Mouse (Mus musculus) CH12.LX (cell line): ENCODE results near the gene Jtb. TPM values are rescaled to one million over a fixed set of nuclear protein-coding genes. Genes with fewer than 3 reads are reported as not detected.

Experiments used
- DNase-seq: peaks from one replicate; pipeline ENCODE4 v3.0.0-alpha.2; 2013; ENCODE audit errors: extremely low read depth
- H3K27ac ChIP-seq: 2 replicates; pipeline ENCODE4 v1.5.1; 2012; ENCODE audit warnings: low read depth, mild to moderate bottlenecking, control low read depth, moderate library complexity; ENCODE audit not compliant: insufficient read depth
- H3K27me3 ChIP-seq: replicated peaks from 2 replicates; pipeline ENCODE3; 2012; ENCODE audit warnings: inconsistent platforms
- H3K36me3 ChIP-seq, 2 experiments: replicated peaks in 1 of 2; 2 replicates each; pipeline versions ENCODE3 to v1.6.1; 2012; ENCODE audit warnings: inconsistent platforms in 1 of 2, low read length in 1 of 2, mild to moderate bottlenecking in 1 of 2, mixed read lengths in 1 of 2, moderate library complexity in 1 of 2; ENCODE audit not compliant: control insufficient read depth in 1 of 2, insufficient read depth in 1 of 2
- H3K4me1 ChIP-seq, 2 experiments: 2 replicates each; pipeline ENCODE4 v1.6.1; 2012; ENCODE audit warnings: inconsistent platforms in 1 of 2, moderate library complexity in 1 of 2; ENCODE audit not compliant: insufficient read depth in 2 of 2, control insufficient read depth in 1 of 2
- H3K4me2 ChIP-seq: 2 replicates; pipeline ENCODE4 v1.6.1; 2012; ENCODE audit warnings: low read depth, mild to moderate bottlenecking, control low read depth; ENCODE audit not compliant: poor library complexity, insufficient read depth, severe bottlenecking
- H3K4me3 ChIP-seq, 3 experiments: fragments of 150-350 bp in 1 of 3; sonication (generic) in 1 of 3; replicated peaks in 1 of 3; 2 replicates each; pipeline versions ENCODE3 to v1.5.1; 2011 to 2012; ENCODE audit warnings: low read depth in 2 of 3, low read length in 2 of 3, mild to moderate bottlenecking in 2 of 3, moderate library complexity in 2 of 3, control low read depth in 1 of 3, improper control_type of control experiment in 1 of 3, inconsistent platforms in 1 of 3, mixed read lengths in 1 of 3; ENCODE audit not compliant: poor library complexity in 1 of 3
- H3K79me2 ChIP-seq: replicated peaks from 2 replicates; pipeline ENCODE4 v1.6.1; 2012; ENCODE audit warnings: mild to moderate bottlenecking, moderate library complexity; ENCODE audit not compliant: control insufficient read depth, poor library complexity, insufficient read depth, severe bottlenecking; ENCODE audit errors: extremely low read depth
- H3K9ac ChIP-seq: 2 replicates; pipeline ENCODE4 v1.6.1; 2012; ENCODE audit warnings: low read depth, mild to moderate bottlenecking, control low read depth, moderate library complexity; ENCODE audit not compliant: insufficient read depth
- H3K9me3 ChIP-seq: replicated peaks from 2 replicates; pipeline ENCODE3; 2012; ENCODE audit warnings: low read length, inconsistent platforms, mixed read lengths
- BHLHE40 ChIP-seq: IDR thresholded peaks from 2 replicates; pipeline ENCODE4 v1.6.1; 2011; ENCODE audit warnings: mild to moderate bottlenecking, low read depth, low read length, improper control_type of control experiment
- CHD1 ChIP-seq: IDR thresholded peaks from 2 replicates; pipeline ENCODE4 v1.6.1; 2012; ENCODE audit warnings: low read depth, low read length, improper control_type of control experiment, inconsistent platforms
- CHD2 ChIP-seq: IDR thresholded peaks from 2 replicates; pipeline ENCODE4 v1.6.1; 2011; ENCODE audit warnings: low read length, improper control_type of control experiment
- CTCF ChIP-seq, 2 experiments: IDR thresholded peaks in 1 of 2; conservative IDR thresholded peaks in 1 of 2; 2 replicates each; pipeline ENCODE4 v1.5.1; 2011 to 2012; ENCODE audit warnings: low read depth in 2 of 2, low read length in 2 of 2, improper control_type of control experiment in 1 of 2, inconsistent platforms in 1 of 2, mild to moderate bottlenecking in 1 of 2, moderate library complexity in 1 of 2
- E2F4 ChIP-seq: IDR thresholded peaks from 2 replicates; pipeline ENCODE4 v1.6.1; 2011; ENCODE audit warnings: low read depth, low read length, improper control_type of control experiment; ENCODE audit not compliant: insufficient replicate concordance
- ELF1 ChIP-seq: IDR thresholded peaks from 2 replicates; pipeline ENCODE4 v1.6.1; 2014; ENCODE audit warnings: low read depth, mild to moderate bottlenecking, inconsistent platforms, low read length, improper control_type of control experiment
- EP300 ChIP-seq: IDR thresholded peaks from 2 replicates; pipeline ENCODE4 v1.6.1; 2011; ENCODE audit warnings: low read length, improper control_type of control experiment
- ETS1 ChIP-seq: conservative IDR thresholded peaks from 2 replicates; pipeline ENCODE4 v1.6.1; 2012; ENCODE audit warnings: low read depth, mild to moderate bottlenecking, inconsistent platforms, low read length, improper control_type of control experiment, moderate library complexity
- GABPA ChIP-seq: IDR thresholded peaks from 2 replicates; pipeline ENCODE4 v1.6.1; 2012; ENCODE audit warnings: low read depth, low read length, improper control_type of control experiment, inconsistent platforms; ENCODE audit not compliant: insufficient replicate concordance
- HCFC1 ChIP-seq: IDR thresholded peaks from 2 replicates; pipeline ENCODE4 v1.6.1; 2012; ENCODE audit warnings: low read depth, mild to moderate bottlenecking, inconsistent platforms, low read length, improper control_type of control experiment
- IRF4 ChIP-seq: IDR thresholded peaks from 2 replicates; pipeline ENCODE4 v1.6.1; 2014; ENCODE audit warnings: low read depth, mild to moderate bottlenecking, inconsistent platforms, low read length, improper control_type of control experiment
- JUN ChIP-seq: IDR thresholded peaks from 2 replicates; pipeline ENCODE4 v1.6.1; 2011; ENCODE audit warnings: low read depth, mild to moderate bottlenecking, low read length, improper control_type of control experiment, moderate library complexity; ENCODE audit not compliant: insufficient read depth
- JUND ChIP-seq: conservative IDR thresholded peaks from 2 replicates; pipeline ENCODE4 v1.6.1; 2011; ENCODE audit warnings: low read depth, low read length, improper control_type of control experiment
- KAT2A ChIP-seq: IDR thresholded peaks from 2 replicates; pipeline ENCODE4 v1.6.1; 2012; ENCODE audit warnings: low read length, improper control_type of control experiment, inconsistent platforms; ENCODE audit not compliant: insufficient replicate concordance
- MAFK ChIP-seq: IDR thresholded peaks from 2 replicates; pipeline ENCODE4 v1.6.1; 2011; ENCODE audit warnings: low read length, improper control_type of control experiment; ENCODE audit not compliant: insufficient replicate concordance
- MAX ChIP-seq: IDR thresholded peaks from 2 replicates; pipeline ENCODE4 v1.6.1; 2011; ENCODE audit warnings: low read length, improper control_type of control experiment
- MAZ ChIP-seq: IDR thresholded peaks from 2 replicates; pipeline ENCODE4 v1.6.1; 2012; ENCODE audit warnings: low read depth, mild to moderate bottlenecking, inconsistent platforms, low read length, improper control_type of control experiment, moderate library complexity
- MEF2A ChIP-seq: IDR thresholded peaks from 2 replicates; pipeline ENCODE4 v1.6.1; 2014; ENCODE audit warnings: low read depth, mild to moderate bottlenecking, inconsistent platforms, low read length, improper control_type of control experiment, borderline replicate concordance
- MXI1 ChIP-seq: IDR thresholded peaks from 2 replicates; pipeline ENCODE4 v1.6.1; 2011; ENCODE audit warnings: mild to moderate bottlenecking, low read depth, low read length, improper control_type of control experiment
- MYC ChIP-seq: IDR thresholded peaks from 2 replicates; pipeline ENCODE4 v1.6.1; 2011; ENCODE audit warnings: low read depth, mild to moderate bottlenecking, improper control_type of control experiment, low read length
- NELFE ChIP-seq: IDR thresholded peaks from 2 replicates; pipeline ENCODE4 v1.6.1; 2011; ENCODE audit warnings: low read depth, low read length, improper control_type of control experiment
- NRF1 ChIP-seq: IDR thresholded peaks from 2 replicates; pipeline ENCODE4 v1.6.1; 2014; ENCODE audit warnings: low read depth, mild to moderate bottlenecking, inconsistent platforms, low read length, improper control_type of control experiment, moderate library complexity
- PAX5 ChIP-seq: IDR thresholded peaks from 2 replicates; pipeline ENCODE4 v1.6.1; 2012; ENCODE audit warnings: low read length, inconsistent platforms, mixed read lengths
- POLR2A ChIP-seq: IDR thresholded peaks from 2 replicates; pipeline ENCODE4 v1.6.1; 2011; ENCODE audit warnings: low read depth, mild to moderate bottlenecking, improper control_type of control experiment, low read length
- POLR2AphosphoS2 ChIP-seq: IDR thresholded peaks from 2 replicates; pipeline ENCODE4 v1.6.1; 2011; ENCODE audit warnings: low read depth, low read length, improper control_type of control experiment
- RAD21 ChIP-seq: IDR thresholded peaks from 2 replicates; pipeline ENCODE4 v1.6.1; 2011; ENCODE audit warnings: low read depth, mild to moderate bottlenecking, low read length, improper control_type of control experiment, moderate library complexity
- RCOR1 ChIP-seq: conservative IDR thresholded peaks from 2 replicates; pipeline ENCODE4 v1.6.1; 2012; ENCODE audit warnings: low read depth, mild to moderate bottlenecking, inconsistent platforms, low read length, improper control_type of control experiment
- SIN3A ChIP-seq: IDR thresholded peaks from 2 replicates; pipeline ENCODE4 v1.6.1; 2012; ENCODE audit warnings: low read length, improper control_type of control experiment, inconsistent platforms
- SMC3 ChIP-seq: IDR thresholded peaks from 2 replicates; pipeline ENCODE4 v1.6.1; 2011; ENCODE audit warnings: low read depth, low read length, improper control_type of control experiment
- TBP ChIP-seq: conservative IDR thresholded peaks from 2 replicates; pipeline ENCODE4 v1.6.1; 2011; ENCODE audit warnings: low read depth, low read length, improper control_type of control experiment
- TCF12 ChIP-seq: IDR thresholded peaks from 2 replicates; pipeline ENCODE4 v1.6.1; 2014; ENCODE audit warnings: low read depth, mild to moderate bottlenecking, inconsistent platforms, low read length, improper control_type of control experiment
- UBTF ChIP-seq: IDR thresholded peaks from 2 replicates; pipeline ENCODE4 v1.6.1; 2012; ENCODE audit warnings: low read depth, mild to moderate bottlenecking, inconsistent platforms, low read length, improper control_type of control experiment, moderate library complexity
- USF1 ChIP-seq: IDR thresholded peaks from 2 replicates; pipeline ENCODE4 v1.6.1; 2014; ENCODE audit warnings: low read depth, mild to moderate bottlenecking, inconsistent platforms, low read length, improper control_type of control experiment
- USF2 ChIP-seq: conservative IDR thresholded peaks from 2 replicates; pipeline ENCODE4 v1.6.1; 2011; ENCODE audit warnings: low read depth, low read length, improper control_type of control experiment
- ZC3H11A ChIP-seq: IDR thresholded peaks from 2 replicates; pipeline ENCODE4 v1.6.1; 2012; ENCODE audit warnings: low read depth, mild to moderate bottlenecking, inconsistent platforms, low read length, improper control_type of control experiment
- ZKSCAN1 ChIP-seq: IDR thresholded peaks from 2 replicates; pipeline ENCODE4 v1.6.1; 2012; ENCODE audit warnings: low read depth, inconsistent platforms, low read length, improper control_type of control experiment, borderline replicate concordance
- ZMIZ1 ChIP-seq: IDR thresholded peaks from 2 replicates; pipeline ENCODE4 v1.6.1; 2012; ENCODE audit warnings: low read depth, mild to moderate bottlenecking, inconsistent platforms, low read length, improper control_type of control experiment
- ZNF384 ChIP-seq: IDR thresholded peaks from 2 replicates; pipeline ENCODE4 v1.6.1; 2012; ENCODE audit warnings: low read depth, low read length, improper control_type of control experiment, inconsistent platforms
- dilution Hi-C: fragments of 300-500 bp; cut with MboI; formaldehyde crosslinking; loops from 2 replicates; pipeline ENCODE4 v1.14.3; 2020; ENCODE audit warnings: low sequenced_read_pairs; ENCODE audit not compliant: extremely low pct_unique_long_range_greater_than_20kb, extremely low pct_ligation_motif_present
- in situ Hi-C: fragments of 300-500 bp; cut with MboI; formaldehyde crosslinking; loops from 3 replicates; pipeline ENCODE4 v1.14.3; 2019; ENCODE audit warnings: low sequenced_read_pairs, low pct_ligation_motif_present, low pct_unique_long_range_greater_than_20kb, mixed read lengths
- polyA plus RNA-seq: library from polyadenylated mRNA; unstranded; fragments of >175 nt; gene quantifications from 2 replicates; pipeline ENCODE4 v1.2.1, GENCODE M21; 2012; ENCODE audit warnings: low read depth; ENCODE audit not compliant: insufficient read length
- total RNA-seq, 2 experiments: library from RNA; depleted of rRNA; stranded (reverse); fragments of 300-350 nt in 1 of 2; fragments of >200 nt in 1 of 2; gene quantifications; 2 replicates each; pipeline ENCODE4 v1.2.3; 2012 to 2014

Gene Jtb
- total and polyA plus RNA-seq, 3 experiments: 50.8 to 73.6 (median 54.2) TPM

DNA sequence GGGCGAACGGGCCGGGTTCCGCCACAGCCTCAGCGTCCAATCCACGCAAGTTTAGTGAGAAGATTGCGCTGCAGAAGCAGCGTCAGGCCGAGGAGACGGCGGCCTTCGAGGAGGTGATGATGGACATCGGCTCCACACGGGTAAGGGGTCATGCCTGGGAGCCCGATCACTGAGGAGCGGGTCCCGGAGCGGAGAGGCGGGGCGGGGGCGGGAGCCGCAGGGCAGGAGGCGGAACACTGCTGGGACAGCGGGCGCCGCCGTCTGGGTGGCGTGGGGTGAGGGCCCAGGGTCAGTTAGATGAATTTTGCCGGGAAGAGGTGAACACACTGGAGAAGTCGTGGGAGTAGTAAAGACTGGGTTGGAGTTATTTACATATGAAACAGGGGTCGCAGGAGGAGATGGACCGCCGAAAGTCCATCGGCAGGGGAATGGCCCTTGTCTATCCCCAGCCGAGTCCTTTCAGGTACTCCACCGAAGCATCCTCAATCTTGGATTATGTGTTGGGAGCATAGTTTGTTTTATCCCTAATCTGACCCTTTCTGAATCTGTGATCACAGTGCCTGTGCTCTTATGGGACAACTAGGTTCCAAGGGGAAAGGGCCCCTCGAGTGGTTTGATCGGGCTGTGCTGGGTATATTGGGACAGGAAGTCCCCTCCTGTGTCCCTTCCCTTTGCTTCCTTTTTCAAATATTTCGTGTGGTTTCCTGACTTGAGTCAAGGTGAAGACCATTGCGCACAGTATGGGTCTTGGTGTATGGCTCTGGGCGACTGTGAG, 23.2 kb downstream of the Jtb start:
- DNase-seq: peak; percentile 64
- H3K36me3 ChIP-seq: peaks cover 41 to 45% of the 10 kb centered on the region in 2 experiments

DNA sequence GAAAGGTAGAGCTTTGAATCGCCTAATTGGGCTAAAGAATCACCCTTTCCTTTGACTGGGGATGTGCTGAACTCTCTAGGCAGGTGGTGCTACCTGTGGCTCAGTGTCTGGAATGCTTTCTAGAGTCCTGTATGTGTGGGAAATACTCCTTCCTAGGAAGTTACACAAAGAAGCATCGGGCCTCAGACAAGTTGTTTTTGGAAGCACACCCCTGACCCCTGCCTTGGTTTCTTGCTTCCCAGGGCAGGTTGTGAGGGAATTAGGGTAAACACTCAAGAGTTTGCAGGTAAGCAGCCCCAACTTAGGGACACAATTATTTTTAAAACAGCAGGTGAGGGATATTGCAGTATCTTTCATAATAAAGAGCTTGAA, 23.8 kb downstream of the Jtb start:
- H3K79me2 ChIP-seq: peaks cover 56% of the 10 kb centered on the region
- no peak for DNase-seq
- H3K4me1 ChIP-seq: peaks cover 8 to 50% of the 10 kb centered on the region in 2 experiments
- dilution Hi-C loops (no loop called here), in situ Hi-C loops (no loop called here)
- peak overlapping the region; percentile 85 for H3K9ac ChIP-seq
- no peaks in the 10 kb centered on the region for H3K9me3 ChIP-seq
- peak overlapping the region; percentile 91 to 95 (median 93) for H3K4me3 ChIP-seq
- H3K27me3 ChIP-seq: no peaks in the 10 kb centered on the region
- H3K4me2 ChIP-seq: peak overlapping the region; percentile 46
- peaks cover 46 to 50% of the 10 kb centered on the region in 2 experiments for H3K36me3 ChIP-seq
- H3K27ac ChIP-seq: peak overlapping the region; percentile 91
- TF ChIP-seq GABPA: no peak
- no peak for TF ChIP-seq TCF12
- TF ChIP-seq ZC3H11A: no peak
- no peak for TF ChIP-seq ELF1
- TF ChIP-seq CHD2: no peak; the same call in 1 of the 2 replicates
- TF ChIP-seq RAD21: no peak
- no peak for TF ChIP-seq BHLHE40
- TF ChIP-seq SIN3A: no peak
- TF ChIP-seq NRF1: no peak
- no peak for TF ChIP-seq MAX
- no peak for TF ChIP-seq SMC3
- TF ChIP-seq POLR2A: 0 out of 2 replicates have a peak, but pooled peaks have one; percentile 1
- TF ChIP-seq POLR2AphosphoS2: 0 out of 2 replicates have a peak, but pooled peaks have one; percentile 34
- TF ChIP-seq MYC: no peak
- no peak; the same call in 1 of the 2 replicates for TF ChIP-seq MXI1
- TF ChIP-seq RCOR1: no peak

More for the DNA sequence above, 23.2 kb downstream of the Jtb start:
- H3K9ac ChIP-seq: peak overlapping the region; percentile 85
- TF ChIP-seq CTCF (conservative IDR thresholded peaks at IDR 0.05 in 1 of 2, IDR thresholded peaks at IDR 0.05 in 1 of 2; ENCODE audit: low read depth in 2 of 2, low read length in 2 of 2) (peak in 1 of 2 experiments; percentile 19; a peak in 1 of 4 replicates), KAT2A (no peak), ETS1 (0 out of 2 replicates have a peak, but pooled peaks have one; percentile 13), JUND (no peak), NELFE (no peak), E2F4 (no peak), MAX (no peak), EP300 (peak; percentile 56; the same call in 1 of the 2 replicates), ELF1 (peak; percentile 42), SMC3 (no peak), POLR2AphosphoS2 (no peak), ZKSCAN1 (no peak), BHLHE40 (no peak), NRF1 (no peak), JUN (no peak), UBTF (peak; percentile 20; the same call in 1 of the 2 replicates), MEF2A (peak; percentile 60; the same call in 1 of the 2 replicates), ZNF384 (no peak), MXI1 (peak; percentile 65), MAZ (0 out of 2 replicates have a peak, but pooled peaks have one; percentile 46), CHD2 (peak; percentile 8; the same call in 1 of the 2 replicates), USF1 (no peak), USF2 (no peak), HCFC1 (peak; percentile 64), GABPA (no peak), ZC3H11A (no peak), SIN3A (no peak; the same call in 1 of the 2 replicates), RAD21 (no peak), MYC (0 out of 2 replicates have a peak, but pooled peaks have one; percentile 38), ZMIZ1 (peak; percentile 62; the same call in 1 of the 2 replicates), TCF12 (no peak; the same call in 1 of the 2 replicates), TBP (no peak), CHD1 (peak; percentile 15; the same call in 1 of the 2 replicates), POLR2A (0 out of 2 replicates have a peak, but pooled peaks have one; percentile 37), RCOR1 (0 out of 2 replicates have a peak, but pooled peaks have one; percentile 39), IRF4 (peak; percentile 85), MAFK (no peak), PAX5 (no peak)
- TF ChIP-seq, all 38 proteins: peak for 16
- Histone ChIP-seq H3K4me1 (peaks cover 8 to 45% of the 10 kb centered on the region in 2 experiments), H3K27ac (peak overlapping the region; percentile 91), H3K4me2 (peak overlapping the region; percentile 46), H3K9me3 (no peaks in the 10 kb centered on the region), H3K79me2 (peaks cover 56% of the 10 kb centered on the region), H3K4me3 (peak overlapping the region; percentile 91 to 95 (median 93)), H3K27me3 (no peaks in the 10 kb centered on the region)
- dilution Hi-C loops (no loop called here), in situ Hi-C loops (no loop called here)
